Mouse (Mus musculus) sigmoid colon, adult 10 weeks (tissue): Measurements from ENCODE around the gene 1700001O22Rik. TPM values are rescaled to one million over a fixed set of nuclear protein-coding genes. Genes with fewer than 3 reads are reported as not detected.

ENCODE experiments used
- polyA plus RNA-seq: library from polyadenylated mRNA; stranded (reverse); fragments of 350-450 nt; fragmentation: Illumina TruSeq; extraction: RNeasy Lipid Tissue Mini Kit (QIAGEN cat#74804); gene quantifications from one replicate; pipeline ENCODE4 v1.2.3, GENCODE M21; 2014; ENCODE audit warnings: low read depth, low replicate concordance

1700001O22Rik gene
- polyA plus RNA-seq = not detected

DNA sequence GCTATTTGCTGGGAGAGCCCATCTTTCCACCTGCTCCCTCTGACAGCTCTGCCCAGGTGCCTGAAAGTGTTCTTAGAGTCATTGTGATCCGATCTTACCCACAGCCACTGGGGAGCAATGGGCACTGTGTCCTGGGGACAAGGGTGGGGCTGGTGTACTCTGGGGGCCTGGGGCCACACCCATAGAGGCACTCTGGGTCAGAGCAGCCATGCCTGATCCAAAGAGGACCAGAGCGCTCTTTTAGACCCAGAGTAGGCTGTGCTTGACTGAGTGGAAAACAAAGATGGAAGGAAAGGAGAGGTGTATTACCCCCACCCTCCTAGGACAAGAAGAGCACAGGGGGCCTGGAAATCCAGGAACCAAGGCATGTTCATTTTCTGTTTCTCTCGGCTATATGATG is at the start of gene 1700001O22Rik:
TSS of gene 1700001O22Rik (minus strand) at position 58 of the 400 bp plus-strand sequence.

DNA sequence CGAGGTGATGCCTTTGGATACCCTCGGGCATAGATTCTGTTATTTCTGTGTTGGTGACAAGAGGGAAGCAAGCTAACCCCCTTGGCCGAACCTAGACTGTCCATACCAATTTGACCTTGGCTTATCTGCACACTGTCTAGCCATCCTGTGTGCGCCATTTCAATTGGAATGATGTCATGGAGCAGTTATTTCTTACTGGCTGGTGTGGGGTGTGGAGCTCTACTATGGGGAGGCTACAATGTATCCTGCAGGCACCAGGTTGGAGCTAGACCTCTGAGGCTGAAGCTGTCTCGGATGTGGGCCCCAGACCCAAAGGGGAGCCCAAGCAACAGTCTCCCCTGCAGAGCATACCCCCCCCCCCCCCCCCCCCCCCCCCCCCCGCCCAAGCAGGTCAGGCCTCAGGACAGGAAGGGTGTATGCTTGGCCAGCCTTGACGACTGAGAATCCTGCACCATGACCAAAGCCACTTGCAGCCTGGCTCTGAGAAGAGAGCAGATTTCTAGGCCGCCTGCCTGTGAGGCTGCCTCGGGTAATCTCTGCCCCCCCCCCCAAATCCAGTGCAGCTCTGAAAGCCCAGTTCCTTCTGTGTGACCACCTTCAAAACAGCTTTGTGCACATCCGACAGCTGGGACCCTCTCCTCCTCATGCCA is 31.0 kb upstream of the 1700001O22Rik start, which contains the start of gene Prrx2:
TSS of gene Prrx2 (plus strand) at position 600 of the 650 bp plus-strand sequence.

DNA sequence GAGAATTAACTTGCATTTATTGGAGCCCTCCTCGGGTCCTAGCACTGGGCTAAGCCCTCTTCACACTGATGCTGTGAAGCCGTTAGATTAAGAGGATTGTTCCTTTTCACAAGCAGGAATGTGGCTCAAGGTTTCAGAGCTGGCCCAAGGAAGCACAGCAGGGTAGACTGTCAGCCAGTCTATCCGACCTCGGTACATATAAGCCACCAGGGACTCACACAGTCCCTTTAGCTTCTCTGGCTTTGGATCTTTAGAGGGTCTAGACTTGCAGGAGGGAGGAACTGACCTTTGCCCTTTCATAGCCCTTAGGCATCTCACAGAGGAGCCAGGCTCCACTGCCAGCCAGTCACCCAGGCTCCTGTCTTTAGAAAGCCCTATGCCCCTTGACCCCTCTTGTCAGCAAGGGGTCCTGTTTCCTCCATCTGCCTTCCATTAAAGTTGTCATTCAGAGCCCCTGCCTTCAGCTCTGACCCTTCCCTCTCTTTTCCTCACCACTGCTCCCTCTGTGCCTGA is 26.9 kb upstream of the 1700001O22Rik start, which contains the start of gene Asb6:
TSS of gene Asb6 (minus strand) at position 51 of the 513 bp plus-strand sequence.

GRCm38 (mm10) chr2:30807648-30808295 is 4.3 kb upstream of the 1700001O22Rik start, which contains the start of gene Ntmt1:
Gene Ntmt1, plus strand, starts transcription at chr2:30807826.

Other genes starting within 250 kb of the 1700001O22Rik start
- gene Cstad, start 208.6 kb downstream of the 1700001O22Rik start, polyA plus RNA-seq = not detected
- not detected for gene Ntmt1, start 4.2 kb upstream of the 1700001O22Rik start, polyA plus RNA-seq
- gene Asb6, start 26.7 kb upstream of the 1700001O22Rik start, polyA plus RNA-seq = not detected
- not detected for gene Prrx2, start 31.3 kb upstream of the 1700001O22Rik start, polyA plus RNA-seq
- 3.4 TPM for gene Ptges, start 126.2 kb upstream of the 1700001O22Rik start, polyA plus RNA-seq
- 18.4 TPM for gene Tor1b, start 149.3 kb upstream of the 1700001O22Rik start, polyA plus RNA-seq
- 6.2 TPM for gene Tor1a, start 164.3 kb upstream of the 1700001O22Rik start, polyA plus RNA-seq
- gene BC005624, start 178.5 kb upstream of the 1700001O22Rik start, polyA plus RNA-seq = 23.2 TPM
- gene Usp20, start 178.6 kb upstream of the 1700001O22Rik start, polyA plus RNA-seq = 0.63 TPM